Mouse (Mus musculus) erythroblast, adult 5-6 weeks (primary cell): Measurements from ENCODE around the gene Dusp13. TPM values are rescaled to one million over a fixed set of nuclear protein-coding genes. Genes with fewer than 3 reads are reported as not detected.

Source experiments
- ATAC-seq: replicated peaks from 2 replicates; pipeline ENCODE4 v1.8.0; 2016; ENCODE audit warnings: moderate number of reproducible peaks, mild to moderate bottlenecking, moderate TSS enrichment, inconsistent platforms; ENCODE audit not compliant: poor library complexity, low FRiP score, severe bottlenecking
- total RNA-seq, 2 experiments: library from RNA; stranded (forward) in 1 of 2; stranded (reverse) in 1 of 2; fragments of 150-400 nt in 1 of 2; fragments of 200-764, 138-1000 nt in 1 of 2; gene quantifications; 2 replicates each; pipeline versions ENCODE4 v1.2.3 to v1.2.4; 2015 to 2017; ENCODE audit warnings: low replicate concordance in 2 of 2

Gene Dusp13
- total RNA-seq, 2 experiments from 2014 or later = not detected

- ATAC-seq = no peak
Observed at GRCm38 (mm10) chr14:21748142-21748870, 2.7 kb downstream of the Dusp13 start.

GRCm38 (mm10) chr14:21747436-21748141, 3.4 kb downstream of the Dusp13 start:
- no peak for ATAC-seq

DNA sequence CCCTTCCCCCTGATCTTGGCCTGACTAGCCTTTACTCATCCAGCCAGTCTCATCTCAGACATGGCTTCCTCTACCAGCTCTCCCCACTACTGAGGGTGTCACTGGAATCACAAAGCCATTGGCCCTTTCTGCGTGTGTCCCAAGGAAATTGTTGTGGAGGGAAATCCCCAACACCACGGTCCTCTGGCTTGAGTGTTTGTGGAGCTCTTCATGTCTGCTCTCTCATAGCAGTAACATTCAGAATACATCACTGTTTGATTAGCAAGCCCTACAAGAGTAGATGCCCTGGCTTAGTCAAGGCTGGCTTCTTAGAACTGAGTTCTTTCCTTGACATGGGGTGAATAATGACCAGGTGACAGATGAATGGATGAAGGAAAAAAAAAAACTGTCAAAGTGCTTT, 4.1 kb downstream of the Dusp13 start:
- ATAC-seq = no peak

DNA sequence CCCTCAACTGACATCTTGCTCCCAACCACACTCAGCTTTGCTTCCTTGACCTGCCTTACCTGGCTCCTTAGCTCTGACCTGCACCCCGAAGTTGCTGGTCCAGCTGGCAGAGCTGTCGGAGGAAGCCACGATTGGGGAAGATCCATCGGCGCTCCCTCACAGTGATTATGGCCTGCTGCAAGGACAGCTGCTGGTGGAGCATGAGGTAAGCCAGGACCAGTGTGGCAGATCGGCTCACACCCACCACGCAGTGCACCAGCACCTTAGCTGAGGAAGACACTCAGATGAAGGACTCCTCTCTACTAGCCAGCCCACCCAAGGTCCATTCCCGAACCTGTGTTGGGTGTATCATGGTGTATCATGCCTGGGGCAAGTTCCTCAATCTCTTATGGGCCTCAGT, 4.7 kb downstream of the Dusp13 start:
- ATAC-seq = no peak

- ATAC-seq = no peak
Observed at GRCm38 (mm10) chr14:21745149-21745548, 5.8 kb downstream of the Dusp13 start.

- ATAC-seq = no peak
Observed at GRCm38 (mm10) chr14:21744169-21744568, 6.8 kb downstream of the Dusp13 start.

GRCm38 (mm10) chr14:21742441-21742840, 8.5 kb downstream of the Dusp13 start:
- ATAC-seq = no peak

- peak; percentile 75 for ATAC-seq
Observed at GRCm38 (mm10) chr14:21741786-21742185, 9.2 kb downstream of the Dusp13 start.

GRCm38 (mm10) chr14:21741314-21741713, 9.7 kb downstream of the Dusp13 start:
- no peak for ATAC-seq

- ATAC-seq = no peak
Observed at GRCm38 (mm10) chr14:21740345-21740744, 10.6 kb downstream of the Dusp13 start.

DNA sequence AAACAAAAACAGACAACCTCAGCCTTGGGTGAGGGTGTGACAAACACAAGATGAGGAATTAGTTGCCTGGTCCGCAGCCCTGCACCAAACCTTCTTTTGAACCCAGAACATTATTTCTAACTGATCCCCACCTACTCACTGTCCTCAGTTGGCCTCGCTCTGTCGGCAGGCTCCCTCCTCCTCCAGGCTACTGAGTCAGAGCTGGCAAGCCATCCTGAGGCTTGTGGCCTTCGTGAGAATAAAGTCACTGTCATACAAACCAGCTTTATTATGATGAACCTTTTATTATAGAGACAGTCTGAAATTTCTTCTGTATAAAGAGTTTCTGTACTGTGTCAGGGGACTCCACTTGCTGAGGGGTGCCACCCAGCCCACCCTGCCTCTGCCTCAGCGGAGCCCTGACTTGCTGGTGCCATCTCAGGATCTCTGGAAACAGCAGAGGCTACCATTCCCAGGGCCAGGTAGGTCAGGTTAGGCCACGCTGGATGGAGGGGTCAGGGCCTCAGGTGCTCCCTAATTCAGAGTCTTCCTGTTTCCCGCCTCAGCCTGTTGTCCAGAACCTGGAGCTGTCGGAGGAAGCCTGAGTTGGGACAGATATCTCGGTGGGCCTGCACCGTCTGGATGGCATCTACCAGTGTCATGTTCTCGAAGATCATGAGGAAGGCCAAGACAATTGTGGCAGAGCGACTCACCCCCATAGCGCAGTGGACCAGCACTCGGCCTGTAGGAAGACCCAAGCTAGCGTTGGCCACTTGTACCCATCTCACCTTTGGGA, 17.7 kb downstream of the Dusp13 start:
- ATAC-seq = no peak

GRCm38 (mm10) chr14:21729936-21730335, 21.0 kb downstream of the Dusp13 start:
- no peak for ATAC-seq

- ATAC-seq = no peak
Observed at GRCm38 (mm10) chr14:21729031-21729732, 21.8 kb downstream of the Dusp13 start.

DNA sequence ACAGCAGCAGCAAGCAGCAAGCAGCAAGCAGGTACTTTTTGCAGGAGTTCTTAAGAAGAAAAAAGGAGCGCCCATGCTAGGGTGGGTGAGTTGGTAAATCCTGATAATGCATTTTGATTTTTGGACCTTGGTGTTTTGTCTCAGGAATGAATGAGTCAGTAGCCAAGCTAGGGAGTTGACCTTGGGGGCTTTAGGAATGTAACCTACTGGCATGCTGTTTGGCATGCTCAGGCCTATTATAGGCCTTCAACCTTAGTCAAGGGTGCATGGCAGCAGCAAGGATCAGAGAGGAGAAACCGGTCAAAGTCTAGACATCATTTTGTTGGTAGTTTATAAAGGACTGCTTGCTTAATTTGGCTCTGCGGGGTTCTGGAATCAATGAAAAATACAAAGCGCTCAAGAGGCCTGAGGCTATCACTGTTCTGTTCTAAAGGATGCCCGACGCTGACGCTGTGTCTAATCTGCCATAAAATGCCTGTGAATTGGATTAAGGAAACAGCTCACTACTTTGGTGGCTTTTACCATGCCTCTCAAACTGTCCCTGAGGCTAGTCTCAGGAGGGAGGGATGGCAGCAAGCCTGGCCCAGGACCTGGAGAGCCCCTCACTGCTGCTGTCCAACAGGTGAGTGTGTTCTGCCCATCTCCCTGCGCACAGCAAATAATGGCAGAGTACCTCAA, 28.8 kb downstream of the Dusp13 start:
- no peak for ATAC-seq

- ATAC-seq = no peak
Observed at GRCm38 (mm10) chr14:21720430-21721205, 30.4 kb downstream of the Dusp13 start.

- ATAC-seq = no peak
Observed at GRCm38 (mm10) chr14:21719646-21720383, 31.2 kb downstream of the Dusp13 start.

GRCm38 (mm10) chr14:21714486-21714885, 36.5 kb downstream of the Dusp13 start, which contains the start of gene Dupd1:
TSS of gene Dupd1 (minus strand) at chr14:21714576.
- no peak for ATAC-seq

DNA sequence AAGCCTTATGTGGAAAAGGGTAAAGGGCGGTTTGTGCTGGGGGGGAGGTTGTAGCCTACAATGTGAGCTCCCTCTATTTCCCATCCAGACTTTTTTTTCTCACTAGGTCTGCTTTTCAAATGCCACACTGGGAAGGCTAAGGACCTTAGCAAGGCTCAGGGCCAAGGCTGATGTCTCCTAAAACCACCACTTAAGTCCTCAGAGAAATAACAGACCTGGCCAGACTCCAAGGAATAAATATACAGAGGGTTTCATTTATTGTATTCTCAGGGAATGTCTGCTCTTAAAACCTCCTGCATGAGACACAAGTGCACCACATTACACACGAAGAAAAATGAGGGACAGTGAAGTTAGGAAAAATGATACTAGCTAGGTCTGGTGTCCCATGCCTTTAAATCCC, 39.8 kb downstream of the Dusp13 start:
- ATAC-seq = no peak
